In genomic region chr17:72197576-72197975, GRCm38 (mm10) we compare ENCODE assay signal across 18 mouse cellular contexts.
A peak's percentile ranks its signal among the peaks of the same experiment; 100 is the strongest.
DNase-seq lines count a peak whose midpoint lies in the region; ATAC-seq lines count a peak whose summit lies in the region.
"Had no signal": no experiment of that assay in that cellular context is flagged by ENCODE, and none has a peak within 500 bp of the region (broad histone marks: within the 10 kb centered on the region; RNA-seq: fewer than 3 reads in every experiment).

No protein-coding gene starts in this region.

- 83% methylated on average over 6 of the region's 6 CpGs for WGBS in heart, embryonic 10.5 days
- 64% methylated on average over 6 of the region's 6 CpGs for WGBS in midbrain, embryonic 13.5 days
- 48% methylated on average over 6 of the region's 6 CpGs for WGBS in midbrain, embryonic 15.5 days

- no peak overlapping the region for H3K27ac ChIP-seq in heart, embryonic 10.5 days
- H3K27ac ChIP-seq in midbrain, embryonic 13.5 days = no peak overlapping the region
- no peak overlapping the region for H3K27ac ChIP-seq in midbrain, embryonic 15.5 days
- H3K27ac ChIP-seq: embryonic facial prominence, embryonic 12.5 days had no signal

- H3K9ac ChIP-seq in midbrain, embryonic 13.5 days (replicated peaks) = no peak overlapping the region
- H3K9ac ChIP-seq in midbrain, embryonic 15.5 days = no peak overlapping the region
- H3K9ac ChIP-seq: embryonic facial prominence, embryonic 12.5 days had no signal

- ATAC-seq in midbrain, embryonic 13.5 days = peak; percentile 25; the same call in 1 of the 2 replicates
- ATAC-seq in midbrain, embryonic 15.5 days (replicated peaks) = no peak
- ATAC-seq: CD4-positive, CD25-positive, alpha-beta regulatory T cell, adult 4 months had no signal

- intact Hi-C loops in heart, postnatal 14 days (cut with DNase I) = no loop called here

- H3K27me3 ChIP-seq in heart, embryonic 10.5 days (ENCODE audit: insufficient read depth, poor library complexity, severe bottlenecking) = no peaks in the 10 kb centered on the region
- no peaks in the 10 kb centered on the region for H3K27me3 ChIP-seq in midbrain, embryonic 13.5 days
- no peaks in the 10 kb centered on the region for H3K27me3 ChIP-seq in midbrain, embryonic 15.5 days (replicated peaks)
- H3K27me3 ChIP-seq: embryonic facial prominence, embryonic 12.5 days had no signal

- H3K4me3 ChIP-seq in heart, embryonic 10.5 days = no peak overlapping the region
- H3K4me3 ChIP-seq in midbrain, embryonic 13.5 days (replicated peaks) = no peak overlapping the region
- H3K4me3 ChIP-seq in midbrain, embryonic 15.5 days = no peak overlapping the region
- H3K4me3 ChIP-seq: embryonic facial prominence, embryonic 12.5 days had no signal

- no peaks in the 10 kb centered on the region for H3K4me1 ChIP-seq in heart, embryonic 10.5 days
- H3K4me1 ChIP-seq in midbrain, embryonic 13.5 days (replicated peaks) = peaks cover 13% of the 10 kb centered on the region
- H3K4me1 ChIP-seq in midbrain, embryonic 15.5 days = peaks cover 8% of the 10 kb centered on the region; the same call in 1 of the 2 replicates
- H3K4me1 ChIP-seq: embryonic facial prominence, embryonic 12.5 days had no signal

- no peak overlapping the region for H3K4me2 ChIP-seq in midbrain, embryonic 13.5 days (replicated peaks)
- no peak overlapping the region for H3K4me2 ChIP-seq in midbrain, embryonic 15.5 days
- H3K4me2 ChIP-seq: embryonic facial prominence, embryonic 12.5 days had no signal

- no peaks in the 10 kb centered on the region for H3K36me3 ChIP-seq in heart, embryonic 10.5 days
- no peaks in the 10 kb centered on the region for H3K36me3 ChIP-seq in midbrain, embryonic 13.5 days
- H3K36me3 ChIP-seq in midbrain, embryonic 15.5 days (replicated peaks) = no peaks in the 10 kb centered on the region
- H3K36me3 ChIP-seq: embryonic facial prominence, embryonic 12.5 days had no signal

- DNase-seq in cerebellum, postnatal 10 days = peak; percentile 52 to 64
- DNase-seq in cerebellum, adult 8-10 months = no peak
- DNase-seq in heart, postnatal 14 days = peak; percentile 5 to 10
- DNase-seq in heart, embryonic 10.5 days (ENCODE audit: low spot score) = no peak
- DNase-seq in Muller cell, postnatal 12 days (ENCODE audit: inconsistent ontology term) = peak; percentile 41
- no peak for DNase-seq in kidney, postnatal 10 days
- DNase-seq: adrenal gland, postnatal 25 days; cerebellum, adult 18-20 months; kidney, adult 18-20 months; kidney, postnatal 14 days; liver; lung, postnatal 10 days; right cerebral cortex, postnatal 14 days; thymus, postnatal 36 days had no signal

- no peaks in the 10 kb centered on the region for H3K9me3 ChIP-seq in heart, embryonic 10.5 days
- no peaks in the 10 kb centered on the region for H3K9me3 ChIP-seq in midbrain, embryonic 13.5 days
- no peaks in the 10 kb centered on the region for H3K9me3 ChIP-seq in midbrain, embryonic 15.5 days
- H3K9me3 ChIP-seq: embryonic facial prominence, embryonic 12.5 days had no signal

Comparison
In these comparisons a context has a peak if more than half of its experiments do, and no peak if none do; other contexts are left out.
1. DNase-seq: peak in cerebellum, postnatal 10 days (2 of 2), heart, postnatal 14 days (2 of 2) and Muller cell, postnatal 12 days (single experiment); none in cerebellum, adult 8-10 months (single experiment), heart, embryonic 10.5 days (single experiment) and kidney, postnatal 10 days (single experiment).